Mouse (Mus musculus): Measurements from ENCODE around the gene Gm9936.
"Not testable (repeated sequence)": the region's sequence is repeated elsewhere in the genome, so short reads cannot be mapped to it uniquely, and the experiment has no call there.

GRCm38 (mm10) chr5:114882319-114882718 lies 23.8 kb upstream of the Gm9936 start:
- TF ChIP-seq CTCF (IDR thresholded peaks at IDR 0.05); POLR2A (IDR thresholded peaks at IDR 0.05; ENCODE audit: insufficient read depth, low read depth, low read length): not testable (repeated sequence)

All from heart, adult 2 months (tissue).